Mouse (Mus musculus) erythroblast, embryonic 14.5 days (primary cell): ENCODE measurements around the gene Tmem212. TPM values are rescaled to one million over a fixed set of nuclear protein-coding genes. Genes with fewer than 3 reads are reported as not detected.

Experiments
- H3K27me3 ChIP-seq: 2 replicates; pipeline ENCODE4 v1.6.1; 2012; ENCODE audit warnings: inconsistent platforms; ENCODE audit not compliant: control insufficient read depth
- H3K36me3 ChIP-seq: 2 replicates; pipeline ENCODE4 v1.6.1; 2012; ENCODE audit warnings: mild to moderate bottlenecking, inconsistent platforms; ENCODE audit not compliant: control insufficient read depth
- H3K4me1 ChIP-seq: 2 replicates; pipeline ENCODE4 v1.6.1; 2012; ENCODE audit warnings: inconsistent platforms; ENCODE audit not compliant: control insufficient read depth
- H3K4me3 ChIP-seq: replicated peaks from 2 replicates; pipeline ENCODE3; 2012; ENCODE audit warnings: moderate library complexity, mild to moderate bottlenecking, inconsistent platforms
- H3K9me3 ChIP-seq: 2 replicates; pipeline ENCODE4 v1.6.1; 2012; ENCODE audit warnings: low read length, inconsistent platforms, mixed read lengths; ENCODE audit not compliant: control insufficient read depth
- GATA1 ChIP-seq: IDR thresholded peaks from 2 replicates; pipeline ENCODE4 v1.6.1; 2012; ENCODE audit warnings: low read length, inconsistent platforms, mixed read lengths
- TAL1 ChIP-seq: IDR thresholded peaks from 3 replicates; pipeline ENCODE4 v1.6.1; 2012; ENCODE audit warnings: low read length, inconsistent platforms, mixed read lengths
- polyA plus RNA-seq: library from polyadenylated mRNA; stranded (reverse); fragments of >175 nt; gene quantifications from 2 replicates; pipeline ENCODE4 v1.2.3, GENCODE M21; 2012

The Tmem212 gene
- polyA plus RNA-seq, 1 experiment, result not detected

- no peak for TF ChIP-seq TAL1
- no peak for TF ChIP-seq GATA1
- Histone ChIP-seq H3K4me1 (no peaks in the 10 kb centered on the region), H3K9me3 (no peaks in the 10 kb centered on the region), H3K4me3 (no peak overlapping the region), H3K27me3 (no peaks in the 10 kb centered on the region), H3K36me3 (no peaks in the 10 kb centered on the region)
Observed at GRCm38 (mm10) chr3:27872429-27872828, 23.7 kb downstream of the Tmem212 start.

GRCm38 (mm10) chr3:27871891-27872290 is 24.3 kb downstream of the Tmem212 start:
- H3K4me3 ChIP-seq, result no peak overlapping the region
- H3K36me3 ChIP-seq, result no peaks in the 10 kb centered on the region
- H3K9me3 ChIP-seq, result no peaks in the 10 kb centered on the region
- H3K27me3 ChIP-seq, result no peaks in the 10 kb centered on the region
- TF ChIP-seq TAL1 (no peak), GATA1 (no peak)
- H3K4me1 ChIP-seq, result no peaks in the 10 kb centered on the region

- Histone ChIP-seq H3K4me3 (no peak overlapping the region), H3K9me3 (no peaks in the 10 kb centered on the region), H3K27me3 (no peaks in the 10 kb centered on the region), H3K4me1 (no peaks in the 10 kb centered on the region), H3K36me3 (no peaks in the 10 kb centered on the region)
- TF ChIP-seq GATA1 (no peak), TAL1 (no peak)
Observed at GRCm38 (mm10) chr3:27871371-27871770, 24.8 kb downstream of the Tmem212 start.

- no peak for TF ChIP-seq TAL1
- no peak for TF ChIP-seq GATA1
- Histone ChIP-seq H3K36me3 (no peaks in the 10 kb centered on the region), H3K4me3 (no peak overlapping the region), H3K9me3 (no peaks in the 10 kb centered on the region), H3K27me3 (no peaks in the 10 kb centered on the region), H3K4me1 (no peaks in the 10 kb centered on the region)
Observed at GRCm38 (mm10) chr3:27868681-27869080, 27.5 kb downstream of the Tmem212 start.

- no peak for TF ChIP-seq GATA1
- TF ChIP-seq TAL1, result no peak
- H3K9me3 ChIP-seq, result no peaks in the 10 kb centered on the region
- H3K36me3 ChIP-seq, result no peaks in the 10 kb centered on the region
- no peak overlapping the region for H3K4me3 ChIP-seq
- H3K27me3 ChIP-seq, result no peaks in the 10 kb centered on the region
- H3K4me1 ChIP-seq, result no peaks in the 10 kb centered on the region
Observed at GRCm38 (mm10) chr3:27867731-27868130, 28.4 kb downstream of the Tmem212 start.

- Histone ChIP-seq H3K36me3 (no peaks in the 10 kb centered on the region), H3K27me3 (no peaks in the 10 kb centered on the region), H3K4me3 (no peak overlapping the region), H3K9me3 (no peaks in the 10 kb centered on the region), H3K4me1 (no peaks in the 10 kb centered on the region)
- TF ChIP-seq GATA1 (no peak), TAL1 (no peak)
Observed at GRCm38 (mm10) chr3:27862821-27863740, 33.1 kb downstream of the Tmem212 start.

- no peak overlapping the region for H3K4me3 ChIP-seq
- TF ChIP-seq TAL1 (no peak), GATA1 (no peak)
- no peaks in the 10 kb centered on the region for H3K27me3 ChIP-seq
Observed at GRCm38 (mm10) chr3:27861601-27862000, 34.6 kb downstream of the Tmem212 start.

GRCm38 (mm10) chr3:27861086-27861485 is 35.1 kb downstream of the Tmem212 start:
- H3K4me3 ChIP-seq, result no peak overlapping the region
- H3K36me3 ChIP-seq, result no peaks in the 10 kb centered on the region
- no peaks in the 10 kb centered on the region for H3K9me3 ChIP-seq
- H3K4me1 ChIP-seq, result no peaks in the 10 kb centered on the region
- TF ChIP-seq GATA1, result no peak
- TF ChIP-seq TAL1, result no peak
- no peaks in the 10 kb centered on the region for H3K27me3 ChIP-seq

More at GRCm38 (mm10) chr3:27861601-27862000, 34.6 kb downstream of the Tmem212 start:
- no peaks in the 10 kb centered on the region for H3K4me1 ChIP-seq
- no peaks in the 10 kb centered on the region for H3K9me3 ChIP-seq
- H3K36me3 ChIP-seq, result no peaks in the 10 kb centered on the region

GRCm38 (mm10) chr3:27859161-27859561 is 37.0 kb downstream of the Tmem212 start:
- Histone ChIP-seq H3K36me3 (no peaks in the 10 kb centered on the region), H3K9me3 (no peaks in the 10 kb centered on the region), H3K27me3 (no peaks in the 10 kb centered on the region), H3K4me1 (no peaks in the 10 kb centered on the region), H3K4me3 (no peak overlapping the region)
- TF ChIP-seq GATA1 (no peak), TAL1 (no peak)
